In the genomic region with DNA sequence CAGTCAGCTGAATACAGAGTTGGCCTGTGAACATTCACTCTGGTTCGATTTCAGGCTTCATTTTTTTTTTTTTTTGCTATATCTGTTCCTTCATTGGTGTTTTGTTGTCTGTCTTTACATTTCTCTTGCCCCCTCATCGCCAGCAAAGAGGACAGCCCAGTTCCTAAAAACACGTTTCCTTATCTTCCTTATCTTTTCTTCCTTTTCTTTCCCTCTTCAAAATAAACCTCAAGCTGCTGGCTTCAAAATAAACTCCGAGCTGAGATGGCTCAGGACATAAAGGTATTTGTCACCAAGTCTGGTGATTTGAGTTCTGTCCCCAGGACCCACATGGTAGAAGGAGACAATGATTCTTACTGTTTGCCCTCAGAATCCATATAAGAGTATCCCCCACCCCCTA, we compare ENCODE assay signal across 8 mouse cellular contexts. TPM values are rescaled to one million over a fixed set of nuclear protein-coding genes. Genes with fewer than 3 reads are reported as not detected.
DNase-seq lines count a peak whose midpoint lies in the region; ATAC-seq and TF ChIP-seq lines count a peak whose summit lies in the region.

No protein-coding gene starts in this region.

- no peak for ATAC-seq in heart, embryonic 15.5 days (replicated peaks; ENCODE audit: insufficient number of reproducible peaks, insufficient read depth, low FRiP score, low read depth)
- ATAC-seq in G1E (ENCODE audit: extremely low read depth, insufficient number of reproducible peaks, low FRiP score, poor library complexity, severe bottlenecking), result no peak
- no peak for ATAC-seq in hindbrain, embryonic 11.5 days (ENCODE audit: low FRiP score)
- ATAC-seq in midbrain, embryonic 11.5 days (ENCODE audit: low FRiP score), result no peak

- H3K9me3 ChIP-seq in heart, embryonic 15.5 days (replicated peaks), result no peaks in the 10 kb centered on the region
- no peaks in the 10 kb centered on the region for H3K9me3 ChIP-seq in G1E (replicated peaks)
- no peaks in the 10 kb centered on the region for H3K9me3 ChIP-seq in hindbrain, embryonic 11.5 days (ENCODE audit: control insufficient read depth, low read length)
- H3K9me3 ChIP-seq in midbrain, embryonic 11.5 days (ENCODE audit: control insufficient read depth, low read length), result no peaks in the 10 kb centered on the region

- H3K9ac ChIP-seq in heart, embryonic 15.5 days, result peak overlapping the region; percentile 78
- H3K9ac ChIP-seq in hindbrain, embryonic 11.5 days (ENCODE audit: low read depth, low read length), result peak overlapping the region; percentile 85
- peak overlapping the region; percentile 83 for H3K9ac ChIP-seq in midbrain, embryonic 11.5 days (ENCODE audit: low read length)

- no peak for DNase-seq in heart, adult 11 months
- DNase-seq in G1E (ENCODE audit: low spot score), result no peak
- no peak for DNase-seq in hindbrain, embryonic 11.5 days (ENCODE audit: low spot score)
- DNase-seq in midbrain, embryonic 11.5 days (ENCODE audit: low spot score, missing footprints), result no peak
- DNase-seq in natural killer cell, adult 2 months (ENCODE audit: low spot score in 2 of 2), result no peak
- DNase-seq in right cerebral cortex, adult 18-20 months, result no peak
- no peak for DNase-seq in layer of hippocampus, postnatal 36 days

- H3K36me3 ChIP-seq in heart, embryonic 15.5 days, result peaks cover 35% of the 10 kb centered on the region
- peaks cover 63% of the 10 kb centered on the region for H3K36me3 ChIP-seq in G1E (replicated peaks)
- H3K36me3 ChIP-seq in hindbrain, embryonic 11.5 days (ENCODE audit: control insufficient read depth, insufficient read depth, low read length), result 0 out of 2 replicates have a peak, but pooled peaks cover 2% of the 10 kb centered on the region
- H3K36me3 ChIP-seq in midbrain, embryonic 11.5 days (ENCODE audit: control insufficient read depth, insufficient read depth, low read length), result peaks cover 9% of the 10 kb centered on the region

- no peaks in the 10 kb centered on the region for H3K27me3 ChIP-seq in heart, embryonic 15.5 days
- no peaks in the 10 kb centered on the region for H3K27me3 ChIP-seq in G1E (ENCODE audit: insufficient read depth, low read length)
- H3K27me3 ChIP-seq in hindbrain, embryonic 11.5 days (ENCODE audit: control insufficient read depth, insufficient read depth, low read length), result no peaks in the 10 kb centered on the region
- no peaks in the 10 kb centered on the region for H3K27me3 ChIP-seq in midbrain, embryonic 11.5 days (ENCODE audit: control insufficient read depth, insufficient read depth, low read length)

- 13% methylated on average over 4 of the region's 4 CpGs for WGBS in heart, embryonic 15.5 days
- 30% methylated on average over 4 of the region's 4 CpGs for WGBS in hindbrain, embryonic 11.5 days
- 35% methylated on average over 4 of the region's 4 CpGs for WGBS in midbrain, embryonic 11.5 days

- no peak overlapping the region for H3K27ac ChIP-seq in heart, embryonic 15.5 days
- H3K27ac ChIP-seq in hindbrain, embryonic 11.5 days (ENCODE audit: low read depth, low read length), result no peak overlapping the region
- no peak overlapping the region for H3K27ac ChIP-seq in midbrain, embryonic 11.5 days (ENCODE audit: low read depth, low read length)

- peak overlapping the region; percentile 68 for H3K4me2 ChIP-seq in heart, embryonic 15.5 days
- H3K4me2 ChIP-seq in hindbrain, embryonic 11.5 days (replicated peaks; ENCODE audit: low read depth, low read length), result peak overlapping the region; percentile 70
- peak overlapping the region; percentile 75 for H3K4me2 ChIP-seq in midbrain, embryonic 11.5 days

- H3K4me1 ChIP-seq in heart, embryonic 15.5 days (replicated peaks), result peaks cover 12% of the 10 kb centered on the region
- peaks cover 23% of the 10 kb centered on the region for H3K4me1 ChIP-seq in G1E (ENCODE audit: insufficient read depth, low read depth, low read length)
- H3K4me1 ChIP-seq in hindbrain, embryonic 11.5 days (replicated peaks; ENCODE audit: control insufficient read depth, insufficient read depth, low read length), result no peaks in the 10 kb centered on the region
- peaks cover 6% of the 10 kb centered on the region for H3K4me1 ChIP-seq in midbrain, embryonic 11.5 days (ENCODE audit: control insufficient read depth, insufficient read depth, low read length)

- TF ChIP-seq CTCF in G1E (IDR thresholded peaks at IDR 0.05; ENCODE audit: low read depth, low read length), result no peak

- peak overlapping the region; percentile 77 for H3K4me3 ChIP-seq in heart, embryonic 15.5 days
- H3K4me3 ChIP-seq in G1E (ENCODE audit: low read depth, low read length), result peak overlapping the region; percentile 87
- peak overlapping the region; percentile 97 for H3K4me3 ChIP-seq in hindbrain, embryonic 11.5 days (ENCODE audit: low read depth, low read length)
- peak overlapping the region; percentile 97 for H3K4me3 ChIP-seq in midbrain, embryonic 11.5 days (ENCODE audit: low read depth, low read length)

RNA-seq across cellular contexts. Expression of gene Kat8, which starts 0.6 kb away (rescaled TPM):
- polyA plus RNA-seq in heart, embryonic 15.5 days (2015; fragmentation: Nextera tagmentation; extraction: Ambion mirVana), result 23.5 and 27.6 TPM in 2 replicates
- total RNA-seq in G1E (2014; fragmentation: Nextera tagmentation) (39.0 and 45.1 TPM in 2 replicates), G1E (2017) (44.0 and 44.5 TPM in 2 replicates)
- polyA plus RNA-seq in G1E (2012), result 6.8 and 7.4 TPM in 2 replicates
- 49.7 and 50.1 TPM in 2 replicates for polyA plus RNA-seq in hindbrain, embryonic 11.5 days (2014; fragmentation: Nextera tagmentation; extraction: Ambion mirVana)
- polyA plus RNA-seq in midbrain, embryonic 11.5 days (2014; fragmentation: Nextera tagmentation; extraction: Ambion mirVana), result 54.6 and 57.1 TPM in 2 replicates
- total RNA-seq in layer of hippocampus, postnatal 36 days (2021), result 10 to 100 TPM; 33.8 to 36.2 TPM

RNA-seq across cellular contexts. Expression of gene Bckdk, which starts 9.1 kb away (rescaled TPM):
- polyA plus RNA-seq in heart, embryonic 15.5 days (2015; fragmentation: Nextera tagmentation; extraction: Ambion mirVana), result 122 and 145 TPM in 2 replicates
- 73.4 and 80.0 TPM in 2 replicates for total RNA-seq in G1E (2014; fragmentation: Nextera tagmentation)
- total RNA-seq in G1E (2017), result 40.4 and 49.2 TPM in 2 replicates
- polyA plus RNA-seq in G1E (2012), result 114 and 134 TPM in 2 replicates
- polyA plus RNA-seq in hindbrain, embryonic 11.5 days (2014; fragmentation: Nextera tagmentation; extraction: Ambion mirVana), result 96.5 and 105 TPM in 2 replicates
- polyA plus RNA-seq in midbrain, embryonic 11.5 days (2014; fragmentation: Nextera tagmentation; extraction: Ambion mirVana), result 96.5 and 107 TPM in 2 replicates
- total RNA-seq in layer of hippocampus, postnatal 36 days (2021), result 10 to 100 TPM; 35.7 to 41.6 TPM

RNA-seq across cellular contexts. Expression of gene Prss8, which starts 17.0 kb away (rescaled TPM):
- 1.9 and 6.0 TPM in 2 replicates for polyA plus RNA-seq in heart, embryonic 15.5 days (2015; fragmentation: Nextera tagmentation; extraction: Ambion mirVana)
- not detected in 2 replicates for total RNA-seq in G1E (2014; fragmentation: Nextera tagmentation)
- 0.05 TPM in 1 of 2 replicates, not detected in the other for total RNA-seq in G1E (2017)
- polyA plus RNA-seq in G1E (2012), result not detected in 2 replicates
- 3.4 and 4.9 TPM in 2 replicates for polyA plus RNA-seq in hindbrain, embryonic 11.5 days (2014; fragmentation: Nextera tagmentation; extraction: Ambion mirVana)
- 0.78 and 0.86 TPM in 2 replicates for polyA plus RNA-seq in midbrain, embryonic 11.5 days (2014; fragmentation: Nextera tagmentation; extraction: Ambion mirVana)
- total RNA-seq in layer of hippocampus, postnatal 36 days (2021), result under 1 TPM; 0.68 to 0.80 TPM

RNA-seq across cellular contexts. Expression of gene Vkorc1, which starts 17.5 kb away (rescaled TPM):
- 95.9 and 126 TPM in 2 replicates for polyA plus RNA-seq in heart, embryonic 15.5 days (2015; fragmentation: Nextera tagmentation; extraction: Ambion mirVana)
- total RNA-seq in G1E (2014; fragmentation: Nextera tagmentation) (53.0 and 68.8 TPM in 2 replicates), G1E (2017) (8.9 and 11.0 TPM in 2 replicates)
- polyA plus RNA-seq in G1E (2012), result 12.6 and 16.7 TPM in 2 replicates
- 48.0 and 53.9 TPM in 2 replicates for polyA plus RNA-seq in hindbrain, embryonic 11.5 days (2014; fragmentation: Nextera tagmentation; extraction: Ambion mirVana)
- 44.6 and 48.6 TPM in 2 replicates for polyA plus RNA-seq in midbrain, embryonic 11.5 days (2014; fragmentation: Nextera tagmentation; extraction: Ambion mirVana)
- total RNA-seq in layer of hippocampus, postnatal 36 days (2021), result 10 to 100 TPM; 24.0 to 25.0 TPM

RNA-seq across cellular contexts. Expression of gene Gm21974, which starts 17.7 kb away (rescaled TPM):
- not detected in 2 replicates for polyA plus RNA-seq in heart, embryonic 15.5 days (2015; fragmentation: Nextera tagmentation; extraction: Ambion mirVana)
- total RNA-seq in G1E (2014; fragmentation: Nextera tagmentation) (not detected in 2 replicates), G1E (2017) (not detected in 2 replicates)
- not detected in 2 replicates for polyA plus RNA-seq in G1E (2012)
- polyA plus RNA-seq in hindbrain, embryonic 11.5 days (2014; fragmentation: Nextera tagmentation; extraction: Ambion mirVana), result not detected in 2 replicates
- polyA plus RNA-seq in midbrain, embryonic 11.5 days (2014; fragmentation: Nextera tagmentation; extraction: Ambion mirVana), result not detected in 2 replicates
- not detected for total RNA-seq in layer of hippocampus, postnatal 36 days (2021)
